Mouse (Mus musculus) forelimb bud, embryonic 11.5 days (tissue): ENCODE data around the gene Dok4.
"Not testable (repeated sequence)": the region's sequence is repeated elsewhere in the genome, so short reads cannot be mapped to it uniquely, and the experiment has no call there.

Experiments used
- DNase-seq: peaks from one replicate; pipeline ENCODE4 v3.0.0-alpha.2; 2012; ENCODE audit warnings: low read depth, low spot score

The Dok4 gene

DNA sequence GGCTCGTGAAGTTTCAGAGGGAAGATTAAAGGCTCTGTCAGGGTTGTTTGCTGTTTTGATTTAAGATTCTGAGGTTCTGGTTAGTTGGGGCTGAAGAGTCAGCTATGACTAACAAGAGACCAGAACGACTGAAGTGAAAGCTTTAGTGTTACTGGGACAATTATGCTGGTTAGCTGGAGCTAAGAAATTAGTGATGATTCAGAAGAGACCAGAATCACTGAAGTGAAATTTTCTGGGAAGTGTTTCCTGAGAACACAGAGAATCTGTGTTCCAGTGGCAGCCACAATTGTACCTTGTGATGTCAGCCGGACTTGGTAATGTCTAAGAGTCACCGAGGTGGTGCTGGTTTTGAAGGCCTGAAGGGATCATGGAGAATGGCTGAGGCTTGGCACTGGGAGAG lies 4.6 kb upstream of the Dok4 start:
- DNase-seq: no peak

DNA sequence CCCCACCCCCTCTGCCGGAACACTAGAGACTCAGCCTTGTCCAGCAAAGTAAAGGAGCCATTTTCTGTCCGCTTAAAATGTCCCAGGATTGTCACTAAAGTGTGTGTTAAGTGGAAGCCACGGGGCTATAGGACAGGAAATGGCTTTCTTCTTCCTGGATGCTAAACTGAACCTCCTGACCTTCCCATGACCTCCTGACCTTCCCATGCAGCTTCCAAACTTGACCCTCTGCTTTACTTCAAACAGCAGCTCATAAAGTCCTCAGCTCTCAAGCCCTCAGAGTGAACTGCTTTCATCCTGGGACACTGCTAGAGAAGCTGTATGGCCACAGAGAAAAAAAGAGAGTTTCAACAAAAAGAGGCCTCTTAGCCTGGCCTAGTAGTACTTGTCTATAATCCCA lies 690 bp upstream of the Dok4 start:
- peak; percentile 42 for DNase-seq

DNA sequence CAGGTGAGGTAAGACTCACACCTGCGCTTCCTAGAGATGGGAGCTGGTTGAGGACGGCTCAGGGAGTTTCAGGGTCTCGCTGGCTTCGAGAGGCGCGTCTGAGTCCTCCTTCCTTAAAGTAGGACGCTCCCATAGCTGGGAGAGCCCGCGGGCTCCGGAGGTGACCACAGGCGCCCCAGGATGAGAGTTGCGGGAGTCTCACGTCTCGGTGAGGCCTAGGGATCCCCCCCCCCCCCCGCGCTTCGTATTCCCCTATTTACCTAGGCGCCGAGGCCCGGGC lies 319 bp downstream of the Dok4 start:
- DNase-seq: no peak

DNA sequence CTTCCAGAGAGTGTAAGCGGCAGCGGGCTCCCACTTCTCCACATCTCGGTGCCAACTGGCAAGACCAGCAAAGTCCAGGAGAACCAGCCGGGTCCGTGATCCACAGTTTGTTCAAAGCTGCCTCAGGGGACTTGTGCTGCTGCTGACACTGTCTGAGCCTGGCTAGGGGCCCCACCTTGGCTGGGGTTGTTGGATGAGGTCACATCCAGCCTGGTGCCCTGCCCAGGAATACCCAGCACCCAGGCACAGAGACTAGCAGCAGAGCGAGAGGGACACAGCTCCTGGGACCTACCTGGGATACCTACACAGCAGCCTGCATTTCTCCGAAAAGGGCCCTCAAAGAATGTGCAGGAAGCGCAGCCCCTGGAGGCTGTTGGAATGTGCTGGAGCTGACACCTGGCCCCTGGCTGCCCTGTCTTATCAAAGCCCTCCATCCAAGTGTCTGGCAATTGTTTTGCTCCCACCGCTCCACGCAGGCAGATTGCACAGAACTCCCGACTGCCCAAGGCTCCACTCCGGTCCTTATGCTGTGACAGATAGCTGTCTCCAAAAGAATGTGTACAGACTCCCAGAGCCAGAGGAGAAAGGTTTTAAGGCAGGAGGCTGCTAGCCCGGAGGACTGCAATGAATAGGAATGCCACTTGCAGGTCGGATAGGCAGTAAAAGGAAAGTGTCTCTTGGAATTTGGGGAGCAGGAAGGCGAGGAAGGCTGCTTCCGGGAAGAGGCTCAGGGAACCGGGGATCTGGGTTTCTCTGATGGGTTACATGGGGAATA lies 847 bp downstream of the Dok4 start:
- DNase-seq: no peak

DNA sequence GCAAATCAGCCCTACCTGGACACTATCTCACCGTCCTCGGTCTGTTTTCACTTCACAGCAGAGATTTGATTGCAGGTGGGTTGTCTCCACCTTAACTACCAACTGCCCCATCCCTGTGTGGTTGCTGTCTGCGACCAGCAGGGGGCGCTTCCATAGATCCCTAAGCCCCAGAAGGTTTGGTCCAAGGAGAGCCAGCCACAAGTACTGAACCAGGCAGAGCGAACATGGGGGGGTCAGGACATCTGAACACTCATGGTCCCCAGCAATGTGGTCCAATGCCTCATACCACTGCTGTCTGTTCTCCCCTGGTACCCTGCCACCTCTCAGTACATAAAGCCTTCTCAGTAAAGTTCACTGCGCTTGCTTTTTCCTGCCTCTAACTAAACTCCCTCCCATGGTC lies 1.8 kb downstream of the Dok4 start:
- peak; percentile 72 for DNase-seq

DNA sequence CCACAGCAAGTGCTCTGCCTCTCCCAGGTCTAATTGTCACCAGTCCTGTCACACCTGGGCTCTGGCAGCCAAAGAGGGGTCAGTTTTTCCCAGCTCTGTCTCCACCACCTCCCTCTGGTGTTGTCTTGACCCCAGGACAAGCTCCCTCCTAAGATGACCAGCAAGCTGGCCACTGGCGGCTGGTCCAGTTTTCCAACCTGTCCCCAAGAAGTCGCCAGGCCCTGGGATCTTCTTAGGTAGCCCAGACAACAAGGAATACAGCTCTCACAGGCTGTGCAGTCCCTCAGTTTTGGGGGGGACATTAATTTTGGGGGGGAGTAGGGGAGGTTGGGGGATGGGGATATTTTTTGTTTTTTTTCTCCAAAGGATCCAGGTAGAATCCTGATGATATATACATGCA lies 3.6 kb downstream of the Dok4 start:
- no peak for DNase-seq

DNA sequence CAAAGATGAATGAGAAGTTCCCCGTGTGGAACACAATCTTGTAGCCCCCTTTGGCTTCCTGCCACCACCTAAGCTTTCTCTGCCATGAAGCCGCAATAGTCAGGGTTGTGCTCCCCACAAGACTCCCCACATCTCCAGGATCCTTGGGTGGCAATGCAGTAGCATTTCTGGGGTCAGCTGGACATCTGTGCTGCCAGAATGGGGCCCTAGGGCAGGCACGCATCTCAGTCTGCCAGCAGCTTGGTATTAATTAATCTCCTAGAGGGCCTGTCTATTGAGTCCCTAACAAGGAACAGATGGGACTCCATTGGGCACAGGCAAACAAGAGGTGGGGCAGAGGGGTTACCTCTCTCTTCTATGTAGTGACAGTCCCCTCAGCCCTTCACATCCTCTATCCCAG lies 4.0 kb downstream of the Dok4 start:
- peak; percentile 27 for DNase-seq

DNA sequence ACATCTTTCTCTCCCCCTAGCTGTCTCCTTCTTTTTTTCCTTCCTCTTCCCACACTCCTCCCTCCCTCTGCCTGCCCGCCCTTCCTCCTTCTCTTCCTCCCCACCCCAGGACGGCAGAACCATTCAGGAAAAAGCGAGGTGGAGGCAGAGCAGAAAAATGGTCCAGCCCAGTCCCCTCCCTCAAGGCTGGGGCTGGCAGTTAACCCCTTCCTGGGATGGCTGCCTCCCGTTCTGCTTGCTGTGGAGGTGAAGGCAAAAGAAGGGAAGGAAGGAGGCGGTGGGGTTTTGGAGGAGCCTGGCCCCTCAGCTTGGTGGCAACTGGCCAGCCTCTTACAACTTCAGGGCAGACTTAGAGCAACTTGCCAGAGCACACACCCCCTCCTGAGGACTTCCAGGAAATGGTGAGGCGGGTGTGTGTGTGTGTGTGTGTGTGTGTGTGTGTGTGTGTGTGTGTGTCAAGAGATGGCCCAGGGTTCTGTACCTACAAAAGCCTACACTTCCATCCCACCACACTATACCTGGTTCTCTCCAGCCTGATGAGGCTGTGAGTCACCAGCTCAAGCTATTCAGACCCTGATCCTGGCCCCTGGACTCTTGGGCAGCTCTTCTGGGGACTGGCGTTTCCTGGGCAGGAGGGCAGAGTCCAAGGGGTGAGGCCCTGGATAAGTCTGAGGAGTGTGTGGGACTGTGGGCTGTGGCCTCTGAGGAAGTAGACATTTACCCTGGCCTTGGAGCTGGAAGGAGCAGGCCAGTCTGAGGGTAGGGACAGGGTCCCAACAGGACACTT lies 4.8 kb downstream of the Dok4 start:
- peak; percentile 61 for DNase-seq

DNA sequence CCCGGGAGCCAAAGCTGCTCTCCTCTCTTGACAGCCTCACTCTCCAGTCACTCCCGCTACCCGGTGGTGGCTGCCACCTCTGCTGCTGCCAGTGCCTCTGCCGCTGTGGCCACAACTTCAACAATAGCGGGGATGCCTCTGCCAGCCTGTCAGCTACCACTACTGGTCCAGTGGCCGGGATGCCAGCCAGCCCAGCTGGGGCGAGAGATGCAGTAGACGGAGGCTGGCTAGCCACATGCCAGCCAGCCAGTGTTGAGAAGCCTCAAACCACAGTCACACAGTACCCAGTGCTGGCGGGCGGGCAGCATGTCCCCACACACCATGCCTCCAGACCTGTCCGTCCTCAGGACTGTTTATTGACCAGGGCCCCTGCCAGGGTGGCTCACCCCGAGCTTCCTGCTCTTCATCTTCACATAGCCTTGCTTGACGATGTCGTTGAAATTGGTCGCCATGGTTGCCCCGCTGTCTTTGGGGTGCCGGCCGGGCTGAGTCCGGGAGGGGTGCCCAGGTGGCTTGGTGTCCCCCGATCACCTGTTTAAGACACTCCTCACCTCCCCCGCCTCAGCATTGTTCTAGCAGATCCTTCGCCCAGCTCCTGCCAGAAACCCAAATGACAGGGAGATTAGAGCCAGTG lies 5.5 kb downstream of the Dok4 start:
- no peak for DNase-seq

DNA sequence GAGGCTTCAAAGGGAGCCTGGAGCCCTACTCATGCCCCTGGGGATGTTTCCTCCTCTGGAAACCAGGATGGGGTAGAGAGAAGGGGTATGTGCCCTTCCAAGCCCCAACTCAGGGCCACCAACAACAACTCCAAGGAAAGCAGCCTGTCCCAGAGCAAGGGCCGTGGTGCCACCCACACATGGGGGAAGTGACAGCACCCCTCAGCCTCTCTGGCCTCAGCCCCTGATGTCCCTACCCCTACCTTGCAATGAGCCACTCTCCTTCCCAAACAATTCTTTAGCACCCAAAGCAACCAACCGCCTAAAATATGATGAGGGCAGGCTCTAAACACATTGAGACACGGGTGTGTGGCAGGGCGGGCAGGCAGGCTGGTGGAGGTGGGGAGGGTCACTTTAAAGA lies 6.1 kb downstream of the Dok4 start:
- no peak for DNase-seq

DNA sequence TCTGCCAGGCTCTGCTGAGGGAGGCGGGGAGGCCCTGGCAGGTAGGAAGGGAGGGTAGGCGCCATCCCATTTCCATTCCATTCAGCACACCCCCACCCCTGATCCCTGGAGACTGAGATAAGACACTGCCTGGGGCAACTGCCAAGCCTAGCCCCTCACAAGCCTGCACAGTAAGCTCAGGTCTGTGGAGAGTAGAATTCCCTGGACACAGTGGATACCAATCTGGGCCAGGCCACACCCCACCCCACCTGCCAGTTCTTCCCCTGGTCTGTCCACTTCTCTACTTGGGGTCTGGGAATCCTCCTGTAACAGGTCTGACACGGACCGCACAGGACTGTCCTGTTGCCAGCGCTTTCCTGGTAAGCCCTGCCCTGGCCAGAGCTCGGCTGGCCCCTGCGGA lies 7.0 kb downstream of the Dok4 start:
- no peak for DNase-seq

DNA sequence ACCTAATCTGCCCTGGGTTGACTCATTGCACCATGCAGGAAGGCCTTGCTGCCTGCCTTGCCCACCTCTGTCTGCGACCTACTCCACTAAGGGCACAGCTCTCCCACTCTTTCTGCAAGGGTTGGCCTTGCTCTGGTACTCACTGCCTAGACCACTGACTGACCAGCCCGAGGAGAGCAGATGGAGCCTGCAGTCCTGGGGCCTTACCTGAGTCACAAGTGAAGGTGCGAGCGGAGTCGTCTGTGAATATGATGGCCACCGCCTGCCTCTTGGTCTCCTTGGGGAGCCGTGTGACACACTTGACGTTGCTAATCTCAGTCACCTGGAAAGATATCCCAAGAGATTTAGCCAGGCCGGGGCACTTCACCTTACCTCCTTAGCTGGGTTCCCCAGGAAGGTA lies 9.2 kb downstream of the Dok4 start:
- no peak for DNase-seq

DNA sequence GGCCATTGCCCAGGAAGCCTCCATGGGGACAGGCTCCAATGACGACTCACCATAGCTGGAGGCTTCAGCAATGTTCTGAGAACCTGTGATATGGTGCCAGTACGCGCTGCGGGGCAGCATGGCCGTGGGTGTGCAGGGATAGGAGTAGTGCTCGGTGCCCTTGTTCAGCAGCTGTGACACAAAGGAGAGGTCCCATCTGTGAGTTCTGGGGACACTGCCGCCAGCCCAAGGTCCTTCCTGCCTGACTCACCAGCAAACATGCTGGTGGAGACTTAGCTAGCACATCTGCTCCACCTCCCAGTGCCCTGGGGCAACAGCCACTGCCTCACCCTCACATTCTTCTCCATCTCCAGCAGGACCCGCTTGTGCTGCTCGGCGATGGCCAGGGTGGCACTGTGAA lies 10.8 kb downstream of the Dok4 start:
- DNase-seq: no peak

DNA sequence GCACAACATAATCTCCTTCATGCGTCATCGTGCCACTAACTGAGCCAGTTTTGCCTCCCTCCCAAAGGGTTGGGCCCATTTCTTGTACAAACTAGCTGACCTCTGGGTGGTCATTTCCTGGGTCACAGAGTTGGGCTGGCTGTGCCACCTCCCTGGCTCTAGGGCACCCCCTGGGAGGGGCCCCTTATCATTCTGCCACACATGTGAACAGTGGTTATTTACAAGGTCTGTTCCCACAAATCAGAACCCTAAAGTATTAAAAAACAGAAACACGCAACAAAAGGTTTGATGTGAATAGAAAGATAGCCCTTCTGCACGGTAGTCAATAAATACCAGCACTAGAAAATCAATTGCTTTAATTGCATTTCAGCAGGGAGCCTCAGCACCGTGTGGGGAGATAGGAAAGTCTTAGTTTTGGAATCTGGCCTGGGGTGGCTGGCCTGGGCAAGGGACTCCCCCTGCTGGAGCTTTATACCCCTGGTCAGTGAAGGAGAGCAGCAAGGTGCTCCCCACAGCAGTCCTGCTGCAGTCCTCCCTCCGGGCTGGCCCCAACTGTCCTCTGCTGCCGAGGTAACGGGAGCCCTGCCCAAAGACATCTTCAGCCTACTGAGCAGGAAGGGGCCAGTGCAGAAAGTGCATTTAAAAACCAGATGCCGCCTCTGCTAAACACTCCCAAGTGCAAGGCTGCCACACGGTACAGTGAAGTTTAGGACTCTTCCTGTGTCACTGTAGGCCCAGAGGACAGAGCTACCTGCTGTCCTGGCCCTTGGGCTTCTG lies 12.0 kb downstream of the Dok4 start:
- no peak for DNase-seq

DNA sequence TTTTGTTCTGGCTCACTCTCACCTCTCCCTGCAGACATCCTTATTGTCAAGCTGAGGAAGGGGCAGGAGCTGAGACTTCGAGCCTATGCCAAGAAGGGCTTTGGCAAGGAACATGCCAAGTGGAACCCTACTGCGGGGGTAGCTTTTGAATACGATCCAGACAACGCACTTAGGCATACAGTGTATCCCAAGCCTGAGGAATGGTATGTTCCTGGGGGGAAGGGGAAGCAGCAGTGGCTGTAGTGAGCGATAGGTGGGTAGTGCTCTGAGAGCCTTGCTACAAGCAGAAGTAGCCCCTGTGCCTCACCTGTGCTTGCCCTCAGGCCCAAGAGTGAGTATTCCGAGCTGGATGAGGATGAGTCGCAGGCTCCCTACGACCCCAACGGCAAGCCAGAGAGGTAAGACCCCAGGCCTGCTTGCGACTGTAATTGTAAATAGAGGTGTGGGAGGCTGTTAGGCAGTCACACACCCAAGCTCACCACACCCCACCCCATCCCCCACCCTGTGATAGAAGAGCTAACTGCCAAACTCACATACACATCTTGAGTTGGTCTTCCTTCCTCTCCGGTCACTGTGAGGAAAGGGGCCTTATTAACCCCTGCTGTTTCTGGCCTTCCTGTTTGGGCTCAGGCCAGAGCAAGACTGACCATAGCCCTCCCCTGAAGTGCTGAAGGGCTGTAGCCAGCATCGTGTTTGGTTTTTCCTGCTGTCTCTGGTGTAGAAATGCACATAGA lies 13.5 kb downstream of the Dok4 start:
- DNase-seq: no peak

DNA sequence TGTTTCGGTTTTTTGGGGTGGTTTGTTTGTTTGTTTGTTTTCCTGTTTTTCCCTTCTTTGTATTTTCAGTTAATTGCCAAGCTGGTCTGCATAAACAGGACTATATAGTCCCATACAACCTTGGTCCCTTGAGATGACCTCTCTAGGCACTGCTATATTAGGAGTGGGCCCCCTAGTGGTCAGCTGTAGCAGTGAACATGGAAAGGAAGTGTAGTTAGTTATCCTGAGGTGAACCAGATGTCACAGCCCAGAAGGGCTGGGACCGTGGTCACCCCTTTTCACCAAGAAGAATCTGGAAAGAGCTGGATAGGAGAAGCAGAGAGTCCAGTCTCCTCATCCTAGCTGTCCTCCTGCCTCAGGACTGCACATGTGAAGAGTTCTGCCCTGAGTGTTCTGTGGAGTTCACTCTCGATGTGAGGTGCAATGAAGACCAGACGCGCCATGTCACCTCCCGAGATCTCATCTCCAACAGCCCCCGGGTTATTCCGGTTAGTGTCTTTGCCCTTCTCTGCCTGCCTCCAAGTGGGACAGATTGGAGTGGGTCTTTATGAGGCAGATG lies 14.7 kb downstream of the Dok4 start:
- DNase-seq: peak; percentile 71

DNA sequence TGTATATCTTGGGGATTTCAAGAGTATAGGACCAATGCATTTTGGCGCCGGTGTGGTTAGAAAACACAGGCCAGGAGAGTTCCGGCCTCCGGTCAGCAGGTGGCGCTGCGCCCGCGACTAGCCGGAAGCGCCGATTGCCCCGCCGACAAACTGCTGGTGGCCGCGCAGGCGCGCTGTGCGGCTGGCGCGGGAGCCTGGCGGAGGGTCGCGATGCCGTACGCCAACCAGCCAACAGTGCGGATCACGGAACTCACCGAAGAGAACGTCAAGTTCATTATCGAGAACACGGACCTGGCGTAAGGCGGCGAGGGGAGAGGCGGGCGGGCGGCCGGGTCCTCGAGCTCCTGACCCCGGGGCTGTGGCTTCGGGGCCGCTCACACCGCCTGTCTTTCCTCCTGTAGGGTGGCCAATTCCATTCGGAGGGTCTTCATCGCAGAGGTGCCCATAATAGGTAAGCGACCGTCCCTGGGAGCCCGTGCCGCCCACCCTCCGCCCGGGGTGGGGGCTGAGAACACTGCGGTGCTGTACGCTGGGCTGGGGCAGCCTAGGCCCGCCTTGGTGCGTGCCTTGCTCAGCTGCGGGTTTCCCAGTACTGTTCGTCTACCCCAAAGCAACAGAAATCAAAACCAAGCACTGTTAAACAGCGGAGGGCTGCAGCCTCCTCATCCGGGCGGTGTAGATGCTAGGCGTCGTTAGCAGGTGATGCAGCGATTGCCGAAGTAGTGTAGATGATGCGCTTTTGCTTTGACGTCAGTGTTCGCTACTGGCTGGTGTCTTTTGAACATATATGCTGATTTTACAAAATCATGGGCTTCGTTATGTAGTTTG lies 18.6 kb downstream of the Dok4 start, which contains the start of gene Polr2c:
Polr2c (plus strand) TSS at position 105 of the 828 bp plus-strand sequence.
- DNase-seq: peak; percentile 84

DNA sequence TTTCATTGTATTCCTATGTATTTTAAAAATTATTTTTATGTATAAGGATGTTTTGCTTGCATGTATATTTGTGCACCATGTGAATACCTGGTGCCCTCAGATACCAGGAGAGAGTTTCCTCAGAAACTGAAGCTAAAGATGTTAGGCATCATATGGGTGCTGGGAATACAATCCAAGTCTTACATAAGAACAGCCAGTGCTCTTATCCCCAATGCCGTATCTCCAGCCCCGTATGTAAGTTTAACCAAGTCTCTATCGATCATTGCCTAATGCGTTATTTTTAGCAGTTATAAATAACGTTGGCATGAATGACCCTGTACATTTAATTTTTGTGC lies 19.2 kb downstream of the Dok4 start:
- no peak for DNase-seq

DNA sequence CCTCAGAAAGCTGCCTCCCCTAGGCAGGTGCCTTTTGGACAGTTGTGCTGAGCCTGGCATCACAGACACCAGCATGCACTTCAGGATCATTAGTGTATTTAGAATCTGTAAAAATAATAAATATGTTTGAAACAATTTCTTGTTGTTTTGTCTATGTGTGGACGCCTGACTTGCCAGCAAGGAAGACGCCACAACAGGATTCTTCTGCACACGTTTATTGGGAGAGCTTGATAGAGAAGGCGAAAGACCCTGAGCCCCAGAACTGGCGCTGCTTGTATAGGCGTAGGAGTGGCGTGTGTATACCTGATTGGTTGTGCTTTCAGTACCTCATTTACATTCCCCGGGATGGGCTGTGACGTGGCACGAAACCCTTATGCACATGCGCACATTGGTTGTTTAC lies 21.4 kb downstream of the Dok4 start:
- DNase-seq: not testable (repeated sequence)

DNA sequence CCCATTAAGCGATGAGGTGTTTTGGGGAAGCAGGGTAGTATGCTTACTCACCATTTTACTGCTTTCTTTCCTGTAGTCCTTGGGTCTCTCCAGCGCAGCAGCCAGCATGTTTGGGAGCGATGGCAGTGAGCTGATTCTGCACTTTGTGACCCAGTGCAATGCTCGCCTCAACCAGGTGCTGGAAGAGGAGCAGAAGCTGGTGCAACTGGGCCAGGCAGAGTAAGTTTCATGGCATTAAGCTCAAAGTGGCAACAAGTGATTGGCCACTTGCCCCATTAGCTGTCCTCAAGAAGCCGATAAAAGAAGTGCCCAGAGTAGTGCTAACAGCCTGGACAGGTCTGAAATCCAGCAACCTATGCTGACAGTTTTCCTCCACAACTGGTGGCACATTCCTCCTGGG lies 26.1 kb downstream of the Dok4 start:
- no peak for DNase-seq
